Mouse (Mus musculus): ENCODE data around the gene Nfxl1. TPM values are rescaled to one million over a fixed set of nuclear protein-coding genes. Genes with fewer than 3 reads are reported as not detected.
A peak's percentile ranks its signal among the peaks of the same experiment; 100 is the strongest.
"Not testable (repeated sequence)": the region's sequence is repeated elsewhere in the genome, so short reads cannot be mapped to it uniquely, and the experiment has no call there.

The Nfxl1 gene
- polyA plus RNA-seq (2017; shearing (Covaris generic)): 1 to 10 TPM; 2.5 to 2.8 (median 2.8) TPM

GRCm38 (mm10) chr5:72559544-72560049, at the start of gene Nfxl1:
Nfxl1 (minus strand) TSS chr5:72559684.
- ATAC-seq: peak; percentile 94

- ATAC-seq: no peak
Measured at GRCm38 (mm10) chr5:72603138-72603537, 43.7 kb upstream of the Nfxl1 start.

- peak; percentile 48 for ATAC-seq
Measured at GRCm38 (mm10) chr5:72601006-72601405, 41.5 kb upstream of the Nfxl1 start.

GRCm38 (mm10) chr5:72587192-72587681, 27.8 kb upstream of the Nfxl1 start, which contains the start of gene Gm5868:
Gm5868 (minus strand) TSS chr5:72587551.
- no peak for ATAC-seq

- not testable (repeated sequence) for ATAC-seq
Measured at GRCm38 (mm10) chr5:72586667-72587191, 27.2 kb upstream of the Nfxl1 start.

- ATAC-seq: peak; percentile 75
Measured at GRCm38 (mm10) chr5:72586122-72586521, 26.6 kb upstream of the Nfxl1 start.

DNA sequence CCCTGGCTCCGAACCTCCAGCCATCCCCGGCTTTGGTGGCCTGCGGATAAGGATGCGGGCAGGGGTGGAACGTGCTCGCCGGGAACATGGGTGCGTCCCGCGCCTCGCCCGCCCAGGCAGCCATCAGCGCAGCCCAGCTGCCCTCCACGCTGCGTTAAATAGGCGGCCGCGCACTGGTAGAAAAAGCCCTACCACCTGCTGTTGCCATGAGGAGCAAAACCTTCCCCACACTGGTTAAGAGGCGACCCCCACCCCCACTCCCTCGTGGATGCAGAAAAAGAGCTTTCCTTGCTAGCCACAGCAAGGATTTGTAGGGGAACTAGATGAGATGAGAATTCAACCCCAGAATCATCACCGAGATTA, 21.5 kb upstream of the Nfxl1 start, which contains the start of gene Zar1:
TSS of gene Zar1 (minus strand) at position 285 of the 363 bp plus-strand sequence.
- ATAC-seq: peak; percentile 15

DNA sequence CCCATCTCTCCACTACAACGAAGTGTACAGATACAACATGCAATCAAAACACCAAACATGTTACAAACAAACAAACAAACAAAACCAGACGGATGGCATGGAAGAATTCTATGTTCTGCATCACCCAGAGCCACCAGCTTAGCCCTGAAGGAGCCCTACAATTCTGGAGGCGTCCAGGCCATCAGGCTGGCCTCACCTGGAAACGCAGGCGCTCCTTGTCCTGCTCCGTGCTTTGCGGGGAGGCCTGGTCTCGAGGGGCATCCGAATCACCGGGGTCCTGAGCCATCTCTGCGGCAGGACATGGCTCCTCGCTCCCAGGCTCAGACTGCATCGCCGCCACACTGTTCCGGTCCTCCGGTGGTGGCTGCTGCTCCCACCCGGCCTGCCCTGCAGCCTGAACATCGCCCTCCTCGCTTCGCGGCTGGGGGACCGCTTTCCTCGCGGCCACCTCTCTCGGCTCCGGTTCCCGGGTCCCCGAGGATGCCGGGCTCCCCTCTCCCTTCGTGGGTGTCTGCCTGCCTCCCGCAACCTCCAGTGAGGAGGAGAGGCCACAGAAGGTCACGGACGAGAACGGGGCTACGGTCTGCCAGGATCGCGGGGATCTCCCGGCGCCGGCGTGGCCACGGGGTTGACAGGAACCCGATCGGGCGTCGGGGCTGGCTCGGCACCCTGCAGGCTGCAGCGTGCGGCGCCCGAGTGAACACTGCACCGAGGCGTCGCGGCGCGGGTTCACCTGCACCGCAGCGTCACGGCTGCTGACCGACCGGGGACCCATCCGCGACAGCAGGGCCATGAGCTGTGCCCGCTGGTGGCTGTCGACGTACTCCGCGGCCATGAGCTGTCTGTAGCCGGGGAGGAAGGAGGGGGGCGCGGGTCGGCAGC, 20.8 kb upstream of the Nfxl1 start:
- peak; percentile 69 for ATAC-seq

GRCm38 (mm10) chr5:72579599-72579998, 20.1 kb upstream of the Nfxl1 start:
- not testable (repeated sequence) for ATAC-seq

GRCm38 (mm10) chr5:72565621-72566020, 6.1 kb upstream of the Nfxl1 start:
- no peak for ATAC-seq

DNA sequence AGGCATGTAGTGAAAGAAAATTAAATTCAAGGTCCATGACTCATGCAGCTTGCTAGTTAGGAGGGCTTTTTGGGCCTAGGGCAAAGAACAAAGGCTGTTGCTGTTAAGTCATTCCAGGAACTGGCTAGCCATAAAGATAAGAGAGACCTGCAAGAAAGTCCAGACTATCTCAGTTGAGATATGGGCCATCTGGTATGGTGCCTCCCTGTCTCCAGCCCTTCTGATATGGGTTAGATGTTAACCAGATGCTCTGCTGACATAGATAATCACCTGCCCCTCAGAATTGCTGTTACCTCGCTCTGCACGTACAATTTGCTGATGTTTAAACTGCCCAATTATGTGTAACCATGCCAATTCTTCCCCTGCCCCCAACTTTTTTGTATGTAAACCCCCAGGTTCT, 3.7 kb upstream of the Nfxl1 start:
- not testable (repeated sequence) for ATAC-seq

DNA sequence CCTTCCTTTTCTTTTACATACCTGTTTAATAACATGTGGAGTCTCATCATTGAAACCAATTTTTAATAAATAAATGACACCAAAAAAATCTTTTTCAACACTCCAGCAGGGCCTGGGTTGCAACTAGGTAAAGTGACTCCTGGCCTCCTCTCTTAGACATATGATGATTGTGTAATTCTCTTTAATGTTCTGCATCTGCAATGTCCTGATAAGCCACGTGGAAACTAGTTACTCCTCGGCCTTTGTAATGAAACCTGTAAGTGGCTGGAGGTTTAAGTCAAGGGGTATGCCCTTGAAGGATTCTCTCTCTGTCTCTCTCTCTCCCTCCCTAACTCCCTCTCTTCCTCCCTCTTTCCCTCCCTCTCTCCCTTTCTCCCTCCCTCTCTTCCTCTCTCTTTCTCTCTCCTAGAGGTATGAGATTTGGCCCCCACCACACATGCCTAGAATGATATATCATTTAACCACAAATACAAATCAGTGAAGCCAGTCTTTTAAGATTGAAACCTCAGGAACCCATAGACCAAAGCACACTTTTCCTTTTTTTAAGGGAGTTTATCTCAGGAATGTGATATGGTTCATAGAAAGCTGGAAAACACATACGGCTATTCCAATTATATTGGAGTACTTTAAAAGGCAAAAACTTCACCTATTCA, 1.6 kb upstream of the Nfxl1 start:
- ATAC-seq: no peak

DNA sequence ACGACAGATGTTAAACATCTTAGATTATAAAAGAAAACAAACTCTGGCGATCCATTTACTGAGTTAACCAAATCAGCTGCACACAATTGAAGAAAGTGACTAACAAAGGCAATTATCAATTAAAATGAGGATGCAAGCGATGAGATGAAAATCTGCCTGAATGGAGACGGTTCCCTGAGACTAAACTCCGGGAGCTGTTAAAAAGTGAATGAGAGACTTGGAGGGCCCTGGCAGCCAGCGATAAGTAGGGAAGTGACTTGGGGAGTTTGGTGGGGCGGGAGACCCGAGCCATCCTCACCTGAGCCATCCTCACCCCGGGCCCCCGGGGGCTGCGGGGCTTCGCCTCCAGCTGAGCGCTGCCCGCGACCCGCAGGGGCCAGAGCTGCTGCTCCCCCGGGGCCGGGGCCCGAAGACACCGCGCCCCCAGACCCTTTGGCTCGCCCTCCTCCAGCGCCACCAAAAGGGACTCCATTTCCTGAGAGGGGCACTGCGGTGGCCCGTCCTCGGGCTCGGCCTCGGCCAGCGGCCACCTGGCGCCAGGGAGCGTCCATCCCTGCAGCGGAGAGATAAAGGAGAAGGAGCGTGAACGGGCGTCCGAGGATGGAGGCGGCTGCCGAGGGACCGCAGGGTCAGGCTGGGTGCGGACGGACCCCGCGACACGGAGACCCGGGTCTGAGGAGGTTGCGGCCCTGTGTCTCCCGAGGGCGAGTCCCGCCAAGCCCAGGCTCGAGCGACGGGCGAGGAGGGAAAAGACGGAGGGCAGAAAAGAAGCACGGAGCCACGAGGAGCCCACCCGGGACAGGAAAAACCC, 563 bp downstream of the Nfxl1 start:
- peak; percentile 15 for ATAC-seq

- no peak for ATAC-seq
Measured at GRCm38 (mm10) chr5:72556245-72556644, 3.2 kb downstream of the Nfxl1 start.

GRCm38 (mm10) chr5:72551209-72551608, 8.3 kb downstream of the Nfxl1 start:
- ATAC-seq: no peak

DNA sequence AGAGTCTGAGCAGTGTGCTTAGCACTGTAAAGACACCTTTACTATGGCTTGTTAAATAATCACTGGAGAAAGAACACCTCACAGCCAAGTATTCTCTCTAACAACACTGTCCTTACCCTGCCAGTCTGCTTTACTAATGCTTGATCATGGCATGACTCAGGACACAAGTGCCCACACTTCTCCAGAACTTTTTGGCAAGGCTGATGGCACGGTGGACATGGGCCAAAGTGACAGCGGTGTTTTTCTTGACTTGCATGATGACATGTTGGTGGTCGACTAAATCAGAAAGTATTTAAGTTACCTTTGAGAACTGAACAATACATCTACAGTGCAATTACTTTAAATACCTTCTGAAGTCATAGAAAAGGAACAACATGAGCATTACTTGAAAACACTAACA, 30.6 kb downstream of the Nfxl1 start:
- ATAC-seq: no peak

DNA sequence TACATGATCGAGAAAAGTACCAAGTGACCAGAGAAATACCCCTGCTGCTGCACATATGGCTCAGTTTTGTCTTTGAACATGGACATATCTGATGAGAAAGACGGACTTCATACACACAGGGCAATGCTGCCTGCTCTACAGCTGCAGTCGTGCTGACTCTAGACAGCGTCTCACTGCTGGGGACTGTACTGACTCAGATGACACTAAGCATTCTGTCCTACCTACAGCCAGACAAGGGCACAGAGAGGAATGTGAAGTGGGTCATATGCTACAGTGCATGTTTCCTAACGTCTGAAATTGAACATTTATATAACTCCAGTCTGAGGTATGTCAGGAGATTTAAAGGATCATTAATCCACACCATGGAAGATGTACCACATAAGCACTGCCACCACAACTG, 45.7 kb downstream of the Nfxl1 start:
- ATAC-seq: no peak

DNA sequence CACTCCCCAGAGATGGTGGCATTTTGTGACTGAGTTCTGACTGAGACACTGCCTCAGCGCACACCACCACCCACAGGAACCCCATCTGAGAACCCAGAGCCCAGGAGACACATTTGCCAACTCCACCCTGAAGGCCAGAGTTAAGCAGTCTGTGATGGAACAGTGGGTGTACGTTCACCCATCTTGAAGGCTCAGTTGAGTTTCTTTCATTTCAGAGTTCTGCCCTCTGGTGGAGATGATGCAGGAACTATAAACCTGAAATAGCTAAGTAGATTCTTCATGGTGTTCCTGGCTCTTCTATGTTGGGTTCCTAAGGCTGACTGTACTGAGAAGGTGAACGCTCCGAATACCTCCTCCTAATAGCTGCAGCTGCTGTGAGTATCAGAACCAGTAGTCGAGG, 53.7 kb downstream of the Nfxl1 start:
- ATAC-seq: no peak

- no peak for ATAC-seq
Measured at GRCm38 (mm10) chr5:72503531-72504523, 55.7 kb downstream of the Nfxl1 start, which contains the start of gene Corin. Corin (minus strand) TSS chr5:72504473.

DNA sequence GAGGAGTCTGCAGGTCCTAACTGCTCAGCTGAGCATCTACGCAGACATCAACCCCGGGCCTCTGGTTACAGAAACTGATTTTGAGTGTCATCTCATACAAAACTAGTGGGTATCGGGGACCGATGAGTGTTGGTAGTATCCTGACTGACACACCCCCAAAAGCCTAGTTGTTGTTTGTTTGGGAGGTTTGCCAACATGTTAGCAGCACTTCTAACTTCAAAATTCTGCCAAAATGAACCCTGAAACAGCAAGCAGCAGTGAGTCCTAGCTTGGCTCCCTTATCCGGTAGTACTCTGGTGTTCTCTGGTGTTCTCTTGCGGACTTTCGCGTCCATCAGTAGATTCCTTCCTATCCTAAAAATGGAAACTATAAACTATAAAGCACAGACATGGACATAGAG, 56.7 kb downstream of the Nfxl1 start:
- no peak for ATAC-seq

DNA sequence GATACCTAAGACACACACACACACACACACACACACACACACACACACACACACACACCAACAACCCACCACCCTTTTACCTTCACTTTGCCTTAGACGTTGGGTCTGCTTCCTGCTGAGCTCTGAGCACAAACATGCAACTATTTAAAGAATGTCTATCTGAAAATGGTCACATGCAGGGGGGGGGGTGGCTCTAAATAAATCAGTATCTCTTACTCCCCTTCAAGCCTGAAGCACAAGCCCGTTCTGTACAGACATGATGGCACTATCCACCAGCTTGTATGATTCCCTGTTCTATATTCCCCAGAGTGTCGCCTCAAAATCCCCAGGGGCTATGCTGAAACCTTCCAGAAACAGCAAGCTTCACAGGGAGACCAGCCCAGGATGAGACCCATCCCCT, 57.7 kb downstream of the Nfxl1 start:
- ATAC-seq: no peak

Measured in inflammation-experienced regulatory T-cells, adult 6 months (primary cell).